Mouse (Mus musculus) 3134 (cell line): Measurements from ENCODE around the gene March6.

ENCODE experiments used
- DNase-seq: peaks from one replicate; pipeline ENCODE4 v3.0.0-alpha.2; 2011; ENCODE audit warnings: low spot score; ENCODE audit not compliant: insufficient read length; ENCODE audit errors: extremely low read depth

March6 gene

GRCm38 (mm10) chr15:31543246-31543645, 12.4 kb upstream of the March6 start:
- DNase-seq: no peak

- DNase-seq: no peak
These were observed 11.4 kb upstream of the March6 start for GRCm38 (mm10) chr15:31542013-31542958.

- DNase-seq: no peak
These were observed 9.6 kb upstream of the March6 start for GRCm38 (mm10) chr15:31540513-31540802.

- DNase-seq: no peak
These were observed 9.0 kb upstream of the March6 start for GRCm38 (mm10) chr15:31539643-31540512.

GRCm38 (mm10) chr15:31538346-31538745, 7.5 kb upstream of the March6 start:
- DNase-seq: no peak

- DNase-seq: no peak
These were observed 6.9 kb upstream of the March6 start for GRCm38 (mm10) chr15:31537706-31538105.

GRCm38 (mm10) chr15:31536051-31536737, 5.3 kb upstream of the March6 start:
- peak; percentile 29 for DNase-seq

GRCm38 (mm10) chr15:31535259-31535855, 4.5 kb upstream of the March6 start:
- DNase-seq: no peak

GRCm38 (mm10) chr15:31534421-31535258, 3.8 kb upstream of the March6 start:
- DNase-seq: no peak

- no peak for DNase-seq
These were observed 2.7 kb upstream of the March6 start for GRCm38 (mm10) chr15:31533529-31533928.

- DNase-seq: no peak
These were observed 1.6 kb upstream of the March6 start for GRCm38 (mm10) chr15:31532331-31533021.

- peak; percentile 33 for DNase-seq
These were observed 835 bp upstream of the March6 start for GRCm38 (mm10) chr15:31531446-31532330.

- peak; percentile 52 for DNase-seq
These were observed 818 bp downstream of the March6 start for GRCm38 (mm10) chr15:31529811-31530658.

- no peak for DNase-seq
These were observed 1.8 kb downstream of the March6 start for GRCm38 (mm10) chr15:31529103-31529502.

GRCm38 (mm10) chr15:31528477-31528876, 2.4 kb downstream of the March6 start:
- DNase-seq: no peak

GRCm38 (mm10) chr15:31526463-31526862, 4.4 kb downstream of the March6 start:
- DNase-seq: no peak

GRCm38 (mm10) chr15:31519000-31519399, 11.9 kb downstream of the March6 start:
- DNase-seq: no peak
